Mouse (Mus musculus) lung, postnatal 0 days (tissue): ENCODE measurements at regions not wholly inside any gene's neighbourhood (a gene's known extent, or its start where the extent isn't known, plus 50 kb on each side); places are given as distances from the start of the nearest gene placed in this dataset.

Experiments used
- ATAC-seq: fragments of 200-750 bp; cut with Nextera tagmentation; 2 replicates; pipeline ENCODE4 v1.8.0; 2017; ENCODE audit warnings: moderate library complexity
- DNase-seq: peaks from one replicate; pipeline ENCODE4 v3.0.0-alpha.2; 2016; ENCODE audit warnings: low spot score
- H3K27ac ChIP-seq: fragments of 300-500 bp; sonication (generic); 2 replicates; pipeline ENCODE4 v1.5.1; 2014; ENCODE audit warnings: antibody characterized with exemption, mild to moderate bottlenecking, low read length, mixed read lengths
- H3K27me3 ChIP-seq: fragments of 300-500 bp; sonication (generic); replicated peaks from 2 replicates; pipeline ENCODE4 v1.6.1; 2014; ENCODE audit warnings: low read length, mixed read lengths; ENCODE audit not compliant: insufficient read depth
- H3K36me3 ChIP-seq: fragments of 300-500 bp; sonication (generic); 2 replicates; pipeline ENCODE4 v1.6.1; 2014; ENCODE audit warnings: low read length, mixed read lengths; ENCODE audit not compliant: insufficient read depth
- H3K4me1 ChIP-seq: fragments of 300-500 bp; sonication (generic); 2 replicates; pipeline ENCODE4 v1.6.1; 2014; ENCODE audit warnings: antibody characterized with exemption, low read depth, low read length, mixed read lengths; ENCODE audit not compliant: insufficient read depth
- H3K4me2 ChIP-seq: fragments of 300-500 bp; sonication (generic); replicated peaks from 2 replicates; pipeline ENCODE4 v1.6.1; 2014; ENCODE audit warnings: low read depth, mild to moderate bottlenecking, low read length, moderate library complexity, mixed read lengths
- H3K4me3 ChIP-seq: fragments of 300-500 bp; sonication (generic); 2 replicates; pipeline ENCODE4 v1.5.1; 2014; ENCODE audit warnings: low read depth, low read length
- H3K9ac ChIP-seq: fragments of 300-500 bp; sonication (generic); replicated peaks from 2 replicates; pipeline ENCODE4 v1.6.1; 2014; ENCODE audit warnings: low read depth, mild to moderate bottlenecking
- H3K9me3 ChIP-seq: fragments of 300-500 bp; sonication (generic); 2 replicates; pipeline ENCODE4 v1.6.1; 2016; ENCODE audit warnings: low read length, mixed read lengths
- CTCF ChIP-seq: IDR thresholded peaks from 2 replicates; pipeline ENCODE4 v1.5.1; 2016; ENCODE audit warnings: antibody characterized with exemption, mild to moderate bottlenecking
- EP300 ChIP-seq: IDR thresholded peaks from 2 replicates; pipeline ENCODE4 v1.6.1; 2016; ENCODE audit warnings: antibody characterized with exemption, mild to moderate bottlenecking, control low read depth
- WGBS: fragments of 180-500 bp; shearing (Covaris S2); extraction: QIAGEN DNeasy Blood & Tissue Kit; methylation state at CpG from one replicate; pipeline ENCODE4 v1.1.7; 2014; 5-methylcytosine and 5-hydroxymethylcytosine counted together

DNA sequence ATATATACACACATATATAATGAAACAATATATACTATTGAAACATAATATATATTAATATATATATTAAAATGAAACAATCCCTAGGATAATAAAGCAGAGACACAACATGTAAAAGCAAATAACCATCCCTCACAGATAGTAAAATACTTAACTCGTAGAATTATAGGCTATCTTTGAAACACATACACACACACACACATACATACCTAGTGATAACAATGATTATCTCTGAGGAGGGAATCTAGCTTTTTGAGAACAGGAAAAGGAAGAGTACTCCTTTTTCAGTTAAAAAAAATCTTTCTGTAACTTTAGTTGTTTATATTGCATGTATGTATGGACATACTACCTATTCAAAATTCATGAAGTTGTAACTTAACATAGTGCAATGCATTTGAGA is 79.1 kb upstream of the Tank start:
- H3K27me3 ChIP-seq, result no peaks in the 10 kb centered on the region

DNA sequence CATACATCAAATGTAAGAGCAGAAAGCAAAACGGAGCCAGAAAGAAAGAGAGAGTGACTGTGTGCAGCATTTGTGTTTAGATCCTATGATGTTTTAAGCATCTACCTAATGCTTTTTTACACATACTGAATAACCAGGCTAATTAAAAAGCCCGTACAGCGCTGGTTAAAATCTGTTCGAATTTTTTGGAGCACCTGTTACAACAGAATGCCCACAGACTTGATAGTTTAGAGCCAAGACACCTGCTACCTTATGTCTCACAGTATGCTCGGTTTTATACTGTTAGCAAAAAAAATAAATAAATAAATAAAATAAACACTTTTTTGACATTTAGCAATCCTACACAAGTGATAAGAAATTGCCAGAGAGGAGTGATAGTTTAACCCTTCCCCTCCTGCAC is 80.5 kb upstream of the Tank start:
- no peaks in the 10 kb centered on the region for H3K36me3 ChIP-seq
- no peak overlapping the region for H3K9ac ChIP-seq
- TF ChIP-seq EP300 (no peak), CTCF (no peak)
- H3K4me1 ChIP-seq, result no peaks in the 10 kb centered on the region; the same call in 1 of the 2 replicates
- no peaks in the 10 kb centered on the region for H3K9me3 ChIP-seq
- WGBS, result 45% methylated on average over 5 of the region's 5 CpGs
- H3K27me3 ChIP-seq, result no peaks in the 10 kb centered on the region
- no peak overlapping the region for H3K27ac ChIP-seq
- no peak overlapping the region for H3K4me3 ChIP-seq
- no peak overlapping the region for H3K4me2 ChIP-seq
- ATAC-seq (no peak), DNase-seq (no peak)

More for the DNA sequence above, 79.1 kb upstream of the Tank start:
- Histone ChIP-seq H3K9me3 (no peaks in the 10 kb centered on the region), H3K4me2 (no peak overlapping the region), H3K36me3 (no peaks in the 10 kb centered on the region), H3K9ac (no peak overlapping the region), H3K4me1 (no peaks in the 10 kb centered on the region; the same call in 1 of the 2 replicates), H3K27ac (no peak overlapping the region), H3K4me3 (no peak overlapping the region)
- ATAC-seq (no peak), DNase-seq (no peak)
- 83% methylated on average over 1 of the region's 1 CpGs for WGBS
- no peak for TF ChIP-seq EP300
- no peak for TF ChIP-seq CTCF

GRCm38 (mm10) chr2:61496968-61497367 is 81.4 kb upstream of the Tank start:
- no peak for TF ChIP-seq CTCF
- TF ChIP-seq EP300, result no peak
- Histone ChIP-seq H3K9me3 (no peaks in the 10 kb centered on the region), H3K4me1 (no peaks in the 10 kb centered on the region; the same call in 1 of the 2 replicates), H3K9ac (no peak overlapping the region), H3K4me2 (no peak overlapping the region), H3K4me3 (no peak overlapping the region), H3K27me3 (no peaks in the 10 kb centered on the region), H3K36me3 (no peaks in the 10 kb centered on the region), H3K27ac (no peak overlapping the region)
- ATAC-seq, result no peak
- WGBS, result 89% methylated on average over 2 of the region's 2 CpGs
- no peak for DNase-seq

GRCm38 (mm10) chr2:61493918-61494712 is 84.3 kb upstream of the Tank start:
- 37% methylated on average over 11 of the region's 11 CpGs for WGBS
- no peak overlapping the region for H3K27ac ChIP-seq
- DNase-seq (peak; percentile 76), ATAC-seq (no peak)
- no peaks in the 10 kb centered on the region; the same call in 1 of the 2 replicates for H3K4me1 ChIP-seq
- no peaks in the 10 kb centered on the region for H3K9me3 ChIP-seq
- no peaks in the 10 kb centered on the region for H3K27me3 ChIP-seq
- H3K4me3 ChIP-seq, result no peak overlapping the region
- H3K9ac ChIP-seq, result no peak overlapping the region
- no peaks in the 10 kb centered on the region for H3K36me3 ChIP-seq
- TF ChIP-seq CTCF, result peak; percentile 95
- TF ChIP-seq EP300, result no peak
- H3K4me2 ChIP-seq, result no peak overlapping the region

DNA sequence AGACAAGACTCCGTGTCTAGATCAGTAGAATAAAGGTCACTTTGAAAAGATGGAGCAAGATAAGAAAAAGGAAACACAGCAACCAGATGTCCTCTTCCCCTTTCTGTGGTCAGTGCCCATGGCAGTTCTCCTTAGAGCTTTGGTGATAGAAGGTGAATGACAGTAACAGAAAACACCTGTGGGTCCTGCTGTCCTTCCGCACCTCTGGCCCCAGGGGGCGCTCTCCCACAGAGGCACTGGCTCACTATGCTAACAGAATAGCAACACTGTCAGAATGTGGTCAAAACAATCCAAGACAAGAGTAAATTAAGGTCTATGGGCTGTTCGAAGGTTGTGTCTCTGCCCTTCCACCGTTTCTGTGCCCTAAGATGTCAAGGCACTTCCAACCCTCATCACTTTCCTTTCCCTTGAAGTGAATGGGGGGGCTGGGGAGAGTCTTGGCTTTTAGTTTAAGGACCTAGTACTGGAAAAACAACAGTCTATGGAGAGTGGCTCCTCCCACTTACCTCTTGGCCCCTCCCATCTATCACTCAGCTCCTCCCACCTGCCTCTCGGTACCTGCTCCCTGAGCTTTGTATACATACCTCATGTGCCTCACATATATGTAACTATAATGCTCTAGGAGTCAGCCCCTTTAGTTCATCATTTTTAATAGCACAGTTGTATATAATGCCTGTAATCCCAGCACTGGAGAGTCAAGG is 86.2 kb upstream of the Tank start:
- H3K27ac ChIP-seq, result no peak overlapping the region

GRCm38 (mm10) chr2:61490436-61491109 is 87.8 kb upstream of the Tank start:
- Histone ChIP-seq H3K36me3 (no peaks in the 10 kb centered on the region), H3K4me1 (no peaks in the 10 kb centered on the region; the same call in 1 of the 2 replicates), H3K4me2 (no peak overlapping the region), H3K9ac (no peak overlapping the region), H3K4me3 (no peak overlapping the region), H3K27ac (no peak overlapping the region), H3K27me3 (no peaks in the 10 kb centered on the region), H3K9me3 (no peaks in the 10 kb centered on the region)
- TF ChIP-seq EP300 (no peak), CTCF (peak; percentile 53)
- no peak for DNase-seq
- ATAC-seq, result no peak
- 75% methylated on average over 10 of the region's 10 CpGs for WGBS

More for the DNA sequence above, 86.2 kb upstream of the Tank start:
- 49% methylated on average over 6 of the region's 6 CpGs for WGBS
- H3K9ac ChIP-seq, result no peak overlapping the region
- H3K27me3 ChIP-seq, result no peaks in the 10 kb centered on the region
- H3K36me3 ChIP-seq, result no peaks in the 10 kb centered on the region
- DNase-seq (peak; percentile 26), ATAC-seq (peak; percentile 38)
- H3K9me3 ChIP-seq, result no peaks in the 10 kb centered on the region
- TF ChIP-seq EP300 (no peak), CTCF (peak; percentile 76)
- H3K4me1 ChIP-seq, result no peaks in the 10 kb centered on the region; the same call in 1 of the 2 replicates
- H3K4me3 ChIP-seq, result no peak overlapping the region
- H3K4me2 ChIP-seq, result no peak overlapping the region
